Mouse (Mus musculus) lung, embryonic 16.5 days (tissue): ENCODE measurements at regions not wholly inside any gene's neighbourhood (a gene's known extent, or its start where the extent isn't known, plus 50 kb on each side); places are given as distances from the start of the nearest gene placed in this dataset.

Experiments
- ATAC-seq: fragments of 200-750 bp; cut with Nextera tagmentation; 2 replicates; pipeline ENCODE4 v1.8.0; 2017; ENCODE audit warnings: low read depth, mild to moderate bottlenecking, moderate library complexity
- H3K27ac ChIP-seq: fragments of 300-500 bp; sonication (generic); 2 replicates; pipeline ENCODE4 v1.5.1; 2014; ENCODE audit warnings: mild to moderate bottlenecking, control low read depth, low read length
- H3K27me3 ChIP-seq: fragments of 300-500 bp; sonication (generic); 2 replicates; pipeline ENCODE4 v1.6.1; 2014; ENCODE audit warnings: low read depth, low read length, mixed read lengths; ENCODE audit not compliant: control insufficient read depth, insufficient read depth
- H3K36me3 ChIP-seq: fragments of 300-500 bp; sonication (generic); 2 replicates; pipeline ENCODE4 v1.6.1; 2014; ENCODE audit warnings: low read length; ENCODE audit not compliant: control insufficient read depth, insufficient read depth
- H3K4me1 ChIP-seq: fragments of 300-500 bp; sonication (generic); replicated peaks from 2 replicates; pipeline ENCODE4 v1.6.1; 2014; ENCODE audit warnings: low read length, mixed read lengths; ENCODE audit not compliant: control insufficient read depth, insufficient read depth
- H3K4me2 ChIP-seq: fragments of 300-500 bp; sonication (generic); 2 replicates; pipeline ENCODE4 v1.6.1; 2014; ENCODE audit warnings: low read depth, low read length, control low read depth
- H3K4me3 ChIP-seq: fragments of 300-500 bp; sonication (generic); 2 replicates; pipeline ENCODE4 v1.5.1; 2014; ENCODE audit warnings: mild to moderate bottlenecking, low read length, control low read depth
- H3K9ac ChIP-seq: fragments of 300-500 bp; sonication (generic); 2 replicates; pipeline ENCODE4 v1.6.1; 2014; ENCODE audit warnings: low read length, control low read depth
- H3K9me3 ChIP-seq: fragments of 300-500 bp; sonication (generic); 2 replicates; pipeline ENCODE4 v1.6.1; 2016; ENCODE audit warnings: low read length; ENCODE audit not compliant: control insufficient read depth
- WGBS: fragments of 180-500 bp; shearing (Covaris S2); extraction: QIAGEN DNeasy Blood & Tissue Kit; methylation state at CpG from one replicate; pipeline ENCODE4 v1.1.7; 2014; 5-methylcytosine and 5-hydroxymethylcytosine counted together

- Histone ChIP-seq H3K27ac (no peak overlapping the region), H3K4me1 (no peaks in the 10 kb centered on the region), H3K36me3 (no peaks in the 10 kb centered on the region), H3K4me3 (no peak overlapping the region), H3K27me3 (no peaks in the 10 kb centered on the region), H3K9ac (no peak overlapping the region), H3K9me3 (no peaks in the 10 kb centered on the region), H3K4me2 (no peak overlapping the region)
- 70% methylated on average over 2 of the region's 2 CpGs for WGBS
- no peak for ATAC-seq
Observed at GRCm38 (mm10) chr5:126245776-126246175, 714.2 kb downstream of the Tmem132b start.

- no peaks in the 10 kb centered on the region for H3K4me1 ChIP-seq
- H3K4me2 ChIP-seq = no peak overlapping the region
- no peaks in the 10 kb centered on the region for H3K36me3 ChIP-seq
- H3K27me3 ChIP-seq = no peaks in the 10 kb centered on the region
- H3K9me3 ChIP-seq = no peaks in the 10 kb centered on the region
- ATAC-seq = no peak
- no peak overlapping the region for H3K4me3 ChIP-seq
- H3K27ac ChIP-seq = no peak overlapping the region
- H3K9ac ChIP-seq = no peak overlapping the region
- WGBS = 62% methylated on average over 1 of the region's 1 CpGs
Observed at GRCm38 (mm10) chr5:126250331-126250730, 718.8 kb downstream of the Tmem132b start.

GRCm38 (mm10) chr5:126254661-126255060 lies 723.1 kb downstream of the Tmem132b start:
- no peak for ATAC-seq
- Histone ChIP-seq H3K9ac (no peak overlapping the region), H3K9me3 (no peaks in the 10 kb centered on the region), H3K27me3 (no peaks in the 10 kb centered on the region), H3K4me3 (no peak overlapping the region), H3K4me2 (no peak overlapping the region), H3K4me1 (no peaks in the 10 kb centered on the region), H3K27ac (no peak overlapping the region), H3K36me3 (no peaks in the 10 kb centered on the region)
- WGBS = 67% methylated on average over 1 of the region's 1 CpGs

GRCm38 (mm10) chr5:126257860-126258259 lies 726.3 kb downstream of the Tmem132b start:
- Histone ChIP-seq H3K9ac (no peak overlapping the region), H3K9me3 (no peaks in the 10 kb centered on the region), H3K4me3 (no peak overlapping the region), H3K36me3 (no peaks in the 10 kb centered on the region), H3K27ac (no peak overlapping the region), H3K4me2 (no peak overlapping the region), H3K4me1 (no peaks in the 10 kb centered on the region), H3K27me3 (no peaks in the 10 kb centered on the region)
- no peak for ATAC-seq
- 58% methylated on average over 5 of the region's 5 CpGs for WGBS

- no peak for ATAC-seq
- Histone ChIP-seq H3K27me3 (no peaks in the 10 kb centered on the region), H3K4me3 (no peak overlapping the region), H3K36me3 (no peaks in the 10 kb centered on the region), H3K4me1 (no peaks in the 10 kb centered on the region), H3K27ac (no peak overlapping the region), H3K4me2 (no peak overlapping the region), H3K9me3 (no peaks in the 10 kb centered on the region), H3K9ac (no peak overlapping the region)
- WGBS = 77% methylated on average over 2 of the region's 2 CpGs
Observed at GRCm38 (mm10) chr5:126266471-126266870, 734.9 kb downstream of the Tmem132b start.

- H3K4me3 ChIP-seq = no peak overlapping the region
- H3K4me1 ChIP-seq = no peaks in the 10 kb centered on the region
- no peaks in the 10 kb centered on the region for H3K9me3 ChIP-seq
- H3K27ac ChIP-seq = no peak overlapping the region
- no peak overlapping the region for H3K9ac ChIP-seq
- H3K4me2 ChIP-seq = no peak overlapping the region
- no peak for ATAC-seq
- H3K36me3 ChIP-seq = no peaks in the 10 kb centered on the region
- 79% methylated on average over 2 of the region's 2 CpGs for WGBS
- H3K27me3 ChIP-seq = no peaks in the 10 kb centered on the region
Observed at GRCm38 (mm10) chr5:126266929-126267609, 735.5 kb downstream of the Tmem132b start.

GRCm38 (mm10) chr5:126268592-126268991 lies 737.0 kb downstream of the Tmem132b start:
- Histone ChIP-seq H3K4me2 (no peak overlapping the region), H3K9ac (no peak overlapping the region), H3K9me3 (no peaks in the 10 kb centered on the region), H3K4me3 (no peak overlapping the region), H3K36me3 (no peaks in the 10 kb centered on the region), H3K4me1 (no peaks in the 10 kb centered on the region), H3K27me3 (no peaks in the 10 kb centered on the region), H3K27ac (no peak overlapping the region)
- no peak for ATAC-seq
- WGBS = 77% methylated on average over 4 of the region's 4 CpGs

- H3K4me2 ChIP-seq = no peak overlapping the region
- no peaks in the 10 kb centered on the region for H3K9me3 ChIP-seq
- H3K27ac ChIP-seq = no peak overlapping the region
- H3K27me3 ChIP-seq = no peaks in the 10 kb centered on the region
- no peak overlapping the region for H3K4me3 ChIP-seq
- no peaks in the 10 kb centered on the region for H3K4me1 ChIP-seq
- 85% methylated on average over 8 of the region's 8 CpGs for WGBS
- no peaks in the 10 kb centered on the region for H3K36me3 ChIP-seq
- no peak for ATAC-seq
- no peak overlapping the region for H3K9ac ChIP-seq
Observed at GRCm38 (mm10) chr5:126274316-126274715, 742.7 kb downstream of the Tmem132b start.

- 41% methylated on average over 10 of the region's 10 CpGs for WGBS
- ATAC-seq = no peak
- H3K4me1 ChIP-seq = no peaks in the 10 kb centered on the region
Observed at GRCm38 (mm10) chr5:126281057-126281728, 749.6 kb downstream of the Tmem132b start.

More at GRCm38 (mm10) chr5:126281057-126281728, 749.6 kb downstream of the Tmem132b start:
- H3K27me3 ChIP-seq = no peaks in the 10 kb centered on the region
- H3K9me3 ChIP-seq = no peaks in the 10 kb centered on the region
- no peak overlapping the region for H3K9ac ChIP-seq
- H3K4me3 ChIP-seq = no peak overlapping the region
- H3K4me2 ChIP-seq = no peak overlapping the region
- no peaks in the 10 kb centered on the region for H3K36me3 ChIP-seq
- no peak overlapping the region for H3K27ac ChIP-seq
